Mouse (Mus musculus) right cerebral cortex, postnatal 4 days (tissue): ENCODE measurements around the gene Ascl1.

Source experiments
- DNase-seq: peaks from one replicate; pipeline ENCODE4 v3.0.0-alpha.2; 2022

Gene Ascl1

DNA sequence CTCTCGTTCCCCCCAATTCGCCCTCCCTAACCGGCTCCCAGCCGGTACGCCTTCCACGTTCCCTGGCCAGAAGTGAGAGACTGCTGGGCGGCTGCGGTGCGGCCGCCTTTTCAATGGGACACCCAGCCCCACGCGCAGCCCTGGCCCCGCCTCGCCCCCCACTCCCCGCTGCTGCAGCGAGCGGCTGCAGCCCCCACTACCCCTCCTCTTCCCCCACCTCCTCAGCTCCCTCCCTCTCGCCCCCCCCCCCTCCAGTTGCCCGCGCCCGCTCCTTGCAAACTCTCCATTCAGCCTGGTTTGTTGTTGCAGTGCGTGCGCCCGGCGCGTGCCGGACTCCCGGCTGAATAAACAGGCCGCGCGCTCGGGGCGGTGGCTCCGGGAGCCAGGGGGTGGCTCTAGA is at the start of gene Ascl1:
Gene Ascl1 (minus strand): TSS at position 85 of the 400 bp plus-strand sequence.
- peak; percentile 56 for DNase-seq

- no peak for DNase-seq
These were observed 40.7 kb upstream of the Ascl1 start for GRCm38 (mm10) chr10:87534172-87534571.

- DNase-seq, result no peak
These were observed 28.2 kb upstream of the Ascl1 start, which contains the start of gene Pah for GRCm38 (mm10) chr10:87521646-87522045. Pah (plus strand) TSS chr10:87521795.

GRCm38 (mm10) chr10:87520401-87521116 is 27.1 kb upstream of the Ascl1 start:
- no peak for DNase-seq

GRCm38 (mm10) chr10:87518585-87518984 is 25.1 kb upstream of the Ascl1 start:
- no peak for DNase-seq

DNA sequence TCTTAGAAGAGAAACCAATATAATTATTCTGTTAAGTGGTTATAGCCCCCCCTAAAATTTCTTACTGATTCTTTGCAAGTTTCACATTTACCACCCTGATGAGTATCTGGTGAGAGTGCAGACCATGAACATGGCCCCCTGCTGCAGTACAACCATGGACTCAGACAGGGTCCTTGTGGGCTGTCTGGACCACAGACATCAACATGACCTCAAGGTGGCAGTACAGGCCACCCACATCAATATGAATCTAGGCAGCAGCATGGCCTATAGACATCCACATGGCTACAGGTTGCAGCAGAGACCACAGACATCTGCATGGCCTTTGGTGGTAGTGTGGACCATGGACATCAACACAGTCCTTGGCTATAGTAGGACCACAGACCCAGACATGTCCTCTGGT is 19.6 kb upstream of the Ascl1 start:
- no peak for DNase-seq

DNA sequence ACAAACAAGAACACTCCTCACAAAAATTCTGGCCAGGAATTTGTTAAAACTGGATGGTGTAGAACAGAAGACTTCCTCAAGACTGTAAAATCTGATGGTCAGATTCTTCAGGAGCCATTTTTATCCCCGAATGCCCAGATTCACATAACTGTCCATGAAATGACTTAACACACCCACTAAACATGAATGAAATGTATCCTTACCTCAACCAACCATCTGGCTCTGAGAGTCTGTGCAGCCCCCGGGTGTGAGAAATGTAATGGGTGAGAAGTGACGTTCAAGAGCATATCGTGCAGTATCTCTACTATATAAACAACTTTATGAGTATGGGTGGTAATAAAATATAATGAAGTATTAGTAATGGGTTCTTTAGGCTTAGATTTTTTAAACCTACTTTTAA is 15.1 kb upstream of the Ascl1 start:
- DNase-seq, result no peak

DNA sequence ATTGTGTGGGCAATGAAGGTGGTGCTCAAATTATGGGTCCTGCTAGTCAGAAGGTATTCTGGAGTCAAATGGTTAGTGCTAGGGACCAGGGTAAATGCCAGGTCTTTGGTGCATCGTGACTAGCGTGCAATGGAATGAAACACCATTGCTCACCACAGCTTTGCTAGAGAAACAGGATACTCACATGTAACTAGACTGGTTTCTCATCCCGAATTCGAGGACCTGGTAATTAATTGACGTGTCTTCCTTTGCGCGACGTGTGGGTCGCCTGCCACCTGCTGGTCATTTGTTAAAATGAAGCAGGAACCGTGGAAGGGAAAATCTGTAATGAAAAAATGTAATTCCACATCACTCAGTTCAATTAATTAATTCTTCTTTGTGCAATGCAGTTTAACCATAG is 10.5 kb upstream of the Ascl1 start:
- peak; percentile 75 for DNase-seq

DNA sequence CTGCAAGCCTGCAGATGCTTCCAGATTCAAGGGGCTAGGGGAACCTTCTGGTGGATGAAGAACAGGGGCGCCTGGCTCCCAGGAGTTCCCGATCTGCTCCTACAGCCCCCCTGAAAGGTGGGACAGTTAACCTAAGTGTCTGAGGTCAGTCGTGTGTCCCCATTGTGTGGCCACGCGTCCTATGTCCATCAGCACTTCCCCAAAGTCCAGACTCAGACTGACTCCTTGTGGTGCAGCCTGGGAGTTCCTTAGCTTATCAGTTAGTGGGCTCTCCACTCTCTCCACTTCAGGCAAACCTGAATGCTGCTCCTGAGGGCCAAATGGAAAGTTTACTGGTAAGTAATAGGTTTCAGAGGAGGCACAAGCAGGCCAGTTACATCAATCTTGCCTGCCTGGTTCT is 8.8 kb upstream of the Ascl1 start:
- no peak for DNase-seq

DNA sequence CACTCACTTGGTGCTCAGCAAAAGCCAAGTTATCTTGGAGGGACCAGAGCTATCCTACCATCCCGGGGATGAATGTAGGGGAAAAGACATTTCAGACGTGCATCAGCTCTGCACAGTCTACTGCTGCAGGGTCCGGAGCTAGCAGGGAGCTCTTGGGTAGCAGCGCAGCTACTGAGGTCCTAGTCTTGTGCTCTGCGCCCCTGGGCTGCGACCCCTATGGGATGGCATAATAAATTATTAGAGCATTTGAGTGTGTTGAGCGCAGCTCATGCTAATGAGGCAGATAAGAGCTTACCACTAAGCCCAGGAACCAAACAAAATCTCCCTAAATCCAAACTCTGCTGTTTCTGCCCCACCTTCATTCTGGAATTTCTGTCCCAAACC is 8.2 kb upstream of the Ascl1 start:
- DNase-seq, result no peak

- no peak for DNase-seq
These were observed 7.6 kb upstream of the Ascl1 start for GRCm38 (mm10) chr10:87500926-87501658.

- DNase-seq, result no peak
These were observed 3.6 kb upstream of the Ascl1 start for GRCm38 (mm10) chr10:87497056-87497455.

DNA sequence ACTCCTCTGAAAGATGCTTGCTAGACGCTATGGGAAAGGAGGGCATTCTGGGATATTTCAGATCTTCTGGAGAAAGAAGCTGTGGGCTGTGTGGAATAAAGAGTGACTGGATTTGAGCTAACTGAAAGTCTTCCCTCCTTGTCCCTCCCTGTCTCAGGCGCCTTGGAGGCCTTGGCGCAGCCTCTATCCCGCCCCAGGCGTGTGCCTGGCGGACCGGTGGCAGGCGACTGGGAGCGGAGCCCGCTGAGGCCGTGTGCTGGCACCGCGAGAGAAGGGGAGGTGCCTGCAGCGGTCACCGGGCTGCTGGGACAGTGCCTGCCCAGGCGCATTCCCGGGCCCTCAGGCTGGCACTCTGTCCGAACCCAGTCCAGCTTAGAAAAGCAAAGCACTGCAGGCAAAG is 1.1 kb upstream of the Ascl1 start:
- peak; percentile 56 for DNase-seq

DNA sequence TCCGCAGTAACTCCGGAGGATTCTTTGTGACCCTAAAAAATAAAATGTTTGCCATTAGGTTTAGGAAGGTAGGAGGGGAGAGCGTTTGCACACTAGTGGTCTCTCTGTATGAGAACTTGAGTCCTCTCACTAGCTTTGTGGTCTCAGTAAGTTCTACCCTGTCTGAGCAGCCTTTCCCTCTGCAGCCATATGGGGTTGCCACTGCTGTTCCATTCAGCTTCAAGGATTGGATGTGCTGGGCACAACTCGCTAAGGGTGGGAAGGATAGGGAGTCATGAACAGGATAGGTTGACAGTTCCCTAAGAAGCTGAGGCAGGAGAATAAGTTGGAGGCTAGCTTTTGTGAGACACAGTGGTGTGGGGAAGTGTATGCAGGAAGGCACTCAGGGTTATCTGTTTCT is 716 bp upstream of the Ascl1 start:
- DNase-seq, result no peak

- DNase-seq, result peak; percentile 68
These were observed 554 bp downstream of the Ascl1 start for GRCm38 (mm10) chr10:87492661-87493551.

- no peak for DNase-seq
These were observed 1.2 kb downstream of the Ascl1 start for GRCm38 (mm10) chr10:87492332-87492660.

- no peak for DNase-seq
These were observed 1.9 kb downstream of the Ascl1 start for GRCm38 (mm10) chr10:87491485-87492040.

- no peak for DNase-seq
These were observed 3.1 kb downstream of the Ascl1 start for GRCm38 (mm10) chr10:87490328-87490727.

- peak; percentile 48 for DNase-seq
These were observed 4.0 kb downstream of the Ascl1 start for GRCm38 (mm10) chr10:87489246-87490009.

DNA sequence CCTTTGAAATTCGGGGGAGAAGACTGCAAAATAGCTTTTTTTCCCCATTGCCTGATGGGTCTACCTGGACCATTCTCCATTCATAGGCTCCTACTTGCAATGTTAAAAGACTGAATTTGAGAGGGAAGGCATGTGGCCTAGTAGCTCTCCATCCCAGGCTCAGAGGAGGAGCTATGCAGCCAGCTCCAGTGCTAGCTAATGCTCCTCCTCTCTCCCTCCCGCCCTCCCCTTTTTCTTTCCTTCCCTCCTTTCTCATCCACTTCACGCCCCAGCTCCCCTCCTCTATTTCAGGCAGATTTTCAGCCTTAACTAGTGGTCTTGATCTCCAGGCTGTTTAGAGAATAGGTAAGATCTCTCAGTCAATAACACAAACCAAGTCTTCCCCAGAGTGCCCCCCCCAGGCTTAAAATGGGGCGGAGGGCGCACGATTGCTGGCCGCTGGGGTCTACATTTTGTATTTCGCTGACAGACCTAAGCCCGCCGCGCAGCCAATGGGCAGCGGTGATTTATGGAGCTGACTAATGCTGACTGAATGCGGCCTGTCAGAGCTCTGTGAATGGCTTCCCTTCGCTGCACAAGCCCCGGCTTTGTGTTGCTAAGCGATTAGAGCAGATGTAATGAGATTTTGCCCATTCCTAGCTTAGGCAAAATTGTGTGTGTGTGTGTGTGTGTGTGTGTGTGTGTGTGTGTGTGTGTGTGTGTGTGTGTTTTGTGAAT is 4.9 kb downstream of the Ascl1 start:
- peak; percentile 60 for DNase-seq

GRCm38 (mm10) chr10:87485721-87486620 is 7.5 kb downstream of the Ascl1 start:
- peak; percentile 52 for DNase-seq
